Mouse (Mus musculus): ENCODE results near the gene Trim33. TPM values are rescaled to one million over a fixed set of nuclear protein-coding genes. Genes with fewer than 3 reads are reported as not detected.

The Trim33 gene
- total RNA-seq (2012; rRNA removed) (20.2 and 21.0 TPM in 2 replicates), polyA plus RNA-seq (2012; ENCODE audit: insufficient read depth in 1 of 2, insufficient read length in 2 of 2, low read depth in 1 of 2, low replicate concordance in 2 of 2, missing spikeins in 1 of 2) (10 to 100 TPM in 1 of 2 experiments, not detected in 1; 30.4 TPM)

DNA sequence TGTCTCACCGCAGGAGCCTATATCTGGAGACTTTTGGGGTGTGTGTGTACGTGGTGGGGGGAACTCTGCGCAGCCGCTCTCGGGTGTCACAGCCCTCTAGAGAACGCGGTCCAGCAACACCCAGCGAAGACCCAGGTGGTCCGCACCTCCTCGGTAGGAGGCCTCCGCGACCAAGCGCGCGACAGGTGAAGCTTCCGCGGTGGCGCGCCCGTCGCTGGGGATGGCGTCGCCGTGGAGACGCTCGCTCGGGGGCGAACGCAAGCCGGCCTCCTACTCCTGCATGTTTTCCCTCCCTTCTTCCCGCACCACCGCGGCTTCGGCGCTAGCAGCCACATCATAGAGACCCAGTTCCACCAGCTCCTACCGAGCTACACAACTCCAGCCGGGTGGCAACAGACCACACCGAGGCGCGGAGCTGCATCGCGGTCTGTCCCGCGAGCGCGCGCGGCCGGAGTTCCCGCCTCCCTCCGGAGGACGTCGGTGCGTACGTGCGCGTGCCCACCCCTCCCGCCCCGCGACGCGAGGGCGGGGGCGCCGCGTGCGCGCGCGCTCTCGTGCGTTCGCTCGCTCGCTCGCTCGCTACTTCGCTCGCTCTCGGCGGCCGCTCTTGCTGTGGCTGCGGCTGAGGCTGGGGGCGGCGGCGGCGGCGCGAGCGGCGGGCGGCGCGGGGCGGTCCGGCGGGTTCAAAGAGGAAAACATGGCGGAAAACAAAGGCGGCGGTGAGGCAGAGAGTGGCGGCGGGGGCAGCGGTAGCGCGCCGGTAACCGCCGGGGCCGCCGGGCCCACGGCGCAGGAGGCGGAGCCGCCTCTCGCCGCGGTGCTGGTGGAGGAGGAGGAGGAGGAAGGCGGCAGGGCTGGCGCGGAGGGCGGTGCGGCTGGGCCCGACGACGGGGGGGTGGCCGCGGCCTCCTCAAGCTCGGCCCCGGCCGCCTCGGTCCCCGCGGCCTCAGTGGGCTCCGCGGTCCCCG lies at the start of gene Trim33:
TSS of gene Trim33 (plus strand) at position 112 of the 968 bp plus-strand sequence.
- Histone ChIP-seq H3K27me3 (ENCODE audit: control insufficient read depth in 1 of 2, insufficient read depth in 2 of 2, low read length in 2 of 2) (no peaks in the 10 kb centered on the region), H3K79me2 (ENCODE audit: control insufficient read depth, insufficient read depth, low read length, poor library complexity) (peaks cover 41% of the 10 kb centered on the region), H3K4me1 (ENCODE audit: control insufficient read depth in 1 of 2, insufficient read depth in 2 of 2, low read length in 2 of 2) (peaks cover 0 to 14% of the 10 kb centered on the region in 2 experiments; a peak in 2 of 4 replicates), H3K27ac (ENCODE audit: control insufficient read depth, low read depth, low read length) (peak within 1 kb of the TSS; percentile 92), H3K36me3 (ENCODE audit: control insufficient read depth in 1 of 2, insufficient read depth in 2 of 2, low read length in 2 of 2) (peaks cover 2 to 25% of the 10 kb centered on the region in 2 experiments), H3K9me3 (replicated peaks; ENCODE audit: insufficient read depth, low read length) (no peaks in the 10 kb centered on the region), H3K4me3 (ENCODE audit: control insufficient read depth in 1 of 2, insufficient read depth in 1 of 2, low read depth in 2 of 2, low read length in 2 of 2) (peak within 1 kb of the TSS; percentile 88 to 99), H3K9ac (ENCODE audit: control insufficient read depth, low read depth, low read length, poor library complexity, severe bottlenecking) (peak within 1 kb of the TSS; percentile 96)
- TF ChIP-seq MAX (IDR thresholded peaks at IDR 0.05; ENCODE audit: low read length) (no peak), TCF12 (IDR thresholded peaks at IDR 0.05; ENCODE audit: low read depth, low read length) (0 out of 2 replicates have a peak, but pooled peaks have one; percentile 14), MYC (IDR thresholded peaks at IDR 0.05; ENCODE audit: low read depth, low read length) (peak; percentile 57; the same call in 1 of the 2 replicates), NRF1 (IDR thresholded peaks at IDR 0.05; ENCODE audit: insufficient read depth, low read depth, low read length, poor library complexity, severe bottlenecking) (peak; percentile 55), MAZ (IDR thresholded peaks at IDR 0.05; ENCODE audit: low read depth, low read length) (peak; percentile 89; the same call in 1 of the 2 replicates), MAFK (IDR thresholded peaks at IDR 0.05; ENCODE audit: borderline replicate concordance, low read depth, low read length) (no peak), NELFE (IDR thresholded peaks at IDR 0.05; ENCODE audit: low read depth, low read length) (peak; percentile 88), CHD1 (IDR thresholded peaks at IDR 0.05; ENCODE audit: low read depth, low read length) (no peak), POLR2A (IDR thresholded peaks at IDR 0.05; ENCODE audit: control insufficient read depth in 1 of 2, insufficient read depth in 1 of 2, low read depth in 1 of 2, low read length in 2 of 2, poor library complexity in 1 of 2) (peak; percentile 96 to 97), KAT2A (conservative IDR thresholded peaks at IDR 0.05; ENCODE audit: low read depth, low read length) (no peak), SIN3A (IDR thresholded peaks at IDR 0.05; ENCODE audit: low read length) (peak; percentile 56; the same call in 1 of the 2 replicates), TBP (IDR thresholded peaks at IDR 0.05; ENCODE audit: low read depth, low read length) (0 out of 2 replicates have a peak, but pooled peaks have one; percentile 9), UBTF (IDR thresholded peaks at IDR 0.05; ENCODE audit: borderline replicate concordance, insufficient read depth, low read depth, low read length) (peak; percentile 7; the same call in 1 of the 2 replicates), ETS1 (IDR thresholded peaks at IDR 0.05; ENCODE audit: low read depth, low read length) (no peak), POLR2AphosphoS2 (IDR thresholded peaks at IDR 0.05; ENCODE audit: low read length) (peak; percentile 85), ZC3H11A (IDR thresholded peaks at IDR 0.05; ENCODE audit: low read depth, low read length) (no peak), HCFC1 (IDR thresholded peaks at IDR 0.05; ENCODE audit: low read depth, low read length) (peak; percentile 67; the same call in 1 of the 2 replicates)
- DNase-seq (ENCODE audit: low read depth, low spot score), result peak; percentile 93

DNA sequence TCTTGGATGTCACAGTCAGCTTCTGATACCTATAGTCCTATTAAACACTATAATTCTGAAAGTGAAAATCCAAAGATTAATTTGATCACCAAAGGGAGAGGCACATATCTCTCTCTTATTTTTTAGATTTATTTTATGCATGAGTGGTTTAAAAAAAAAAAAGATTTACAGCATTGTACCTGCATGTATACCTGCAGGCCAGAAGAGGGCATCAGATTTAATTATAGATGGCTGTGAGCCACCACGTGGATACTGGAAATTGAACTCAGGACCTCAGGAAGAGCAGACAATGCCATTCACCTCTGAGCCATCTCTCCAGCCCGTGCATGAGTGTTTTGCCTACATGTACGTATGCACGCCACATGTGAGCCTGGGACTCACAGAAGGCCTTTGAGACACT lies 46.7 kb upstream of the Trim33 start:
- Histone ChIP-seq H3K9me3 (replicated peaks; ENCODE audit: insufficient read depth, low read length) (no peaks in the 10 kb centered on the region), H3K4me1 (ENCODE audit: control insufficient read depth in 1 of 2, insufficient read depth in 2 of 2, low read length in 2 of 2) (no peaks in the 10 kb centered on the region), H3K27ac (ENCODE audit: control insufficient read depth, low read depth, low read length) (no peak overlapping the region), H3K36me3 (ENCODE audit: control insufficient read depth in 1 of 2, insufficient read depth in 2 of 2, low read length in 2 of 2) (no peaks in the 10 kb centered on the region), H3K4me3 (ENCODE audit: control insufficient read depth in 1 of 2, insufficient read depth in 1 of 2, low read depth in 2 of 2, low read length in 2 of 2) (no peak overlapping the region), H3K27me3 (ENCODE audit: control insufficient read depth in 1 of 2, insufficient read depth in 2 of 2, low read length in 2 of 2) (no peaks in the 10 kb centered on the region), H3K79me2 (ENCODE audit: control insufficient read depth, insufficient read depth, low read length, poor library complexity) (no peaks in the 10 kb centered on the region), H3K9ac (ENCODE audit: control insufficient read depth, low read depth, low read length, poor library complexity, severe bottlenecking) (no peak overlapping the region)
- DNase-seq (ENCODE audit: low read depth, low spot score), result no peak
- no peak for TF ChIP-seq POLR2AphosphoS5 (IDR thresholded peaks at IDR 0.05; ENCODE audit: borderline replicate concordance, low read depth, low read length)
- no peak for TF ChIP-seq POLR2A (IDR thresholded peaks at IDR 0.05; ENCODE audit: control insufficient read depth in 1 of 2, insufficient read depth in 1 of 2, low read depth in 1 of 2, low read length in 2 of 2, poor library complexity in 1 of 2)
- TF ChIP-seq CTCF (IDR thresholded peaks at IDR 0.05 in 2 of 3, conservative IDR thresholded peaks at IDR 0.05 in 1 of 3; ENCODE audit: control insufficient read depth in 1 of 3, insufficient read depth in 1 of 3, low read depth in 2 of 3, low read length in 3 of 3, poor library complexity in 1 of 3, severe bottlenecking in 1 of 3), result peak in 1 of 3 experiments; percentile 11; a peak in 1 of 6 replicates
- TF ChIP-seq SMC3 (IDR thresholded peaks at IDR 0.05; ENCODE audit: low read depth, low read length), result peak; percentile 20; the same call in 1 of the 2 replicates
- TF ChIP-seq NRF1 (IDR thresholded peaks at IDR 0.05; ENCODE audit: insufficient read depth, low read depth, low read length, poor library complexity, severe bottlenecking), result no peak
- no peak for TF ChIP-seq TCF12 (IDR thresholded peaks at IDR 0.05; ENCODE audit: low read depth, low read length)
- no peak for TF ChIP-seq USF2 (IDR thresholded peaks at IDR 0.05; ENCODE audit: borderline replicate concordance in 1 of 2, insufficient read depth in 1 of 2, low read depth in 1 of 2, low read length in 2 of 2)
- TF ChIP-seq NELFE (IDR thresholded peaks at IDR 0.05; ENCODE audit: low read depth, low read length), result no peak
- no peak for TF ChIP-seq CHD1 (IDR thresholded peaks at IDR 0.05; ENCODE audit: low read depth, low read length)
- peak; percentile 44; the same call in 1 of the 2 replicates for TF ChIP-seq ZNF384 (IDR thresholded peaks at IDR 0.05; ENCODE audit: low read depth, low read length)
- no peak for TF ChIP-seq MAFK (IDR thresholded peaks at IDR 0.05; ENCODE audit: borderline replicate concordance, low read depth, low read length)
- no peak for TF ChIP-seq BHLHE40 (IDR thresholded peaks at IDR 0.05; ENCODE audit: borderline replicate concordance, low read depth, low read length)
- TF ChIP-seq RCOR1 (IDR thresholded peaks at IDR 0.05; ENCODE audit: low read depth, low read length), result no peak
- no peak for TF ChIP-seq MAZ (IDR thresholded peaks at IDR 0.05; ENCODE audit: low read depth, low read length)

Measured in MEL (cell line).